Mouse (Mus musculus) limb, embryonic 12.5 days (tissue): ENCODE results near the gene Gdf1. TPM values are rescaled to one million over a fixed set of nuclear protein-coding genes. Genes with fewer than 3 reads are reported as not detected.

Experiments used
- ATAC-seq: fragments of 200-750 bp; cut with Nextera tagmentation; 2 replicates; pipeline ENCODE4 v1.8.0; 2017; ENCODE audit warnings: low read depth, moderate TSS enrichment; ENCODE audit not compliant: insufficient number of reproducible peaks, insufficient read depth, low FRiP score, low TSS enrichment
- H3K27ac ChIP-seq: fragments of 300-500 bp; sonication (generic); 2 replicates; pipeline ENCODE4 v1.5.1; 2016; ENCODE audit warnings: mild to moderate bottlenecking, moderate library complexity
- H3K27me3 ChIP-seq: fragments of 300-500 bp; sonication (generic); 2 replicates; pipeline ENCODE4 v1.6.1; 2016; ENCODE audit warnings: mild to moderate bottlenecking, moderate library complexity
- H3K36me3 ChIP-seq: fragments of 300-500 bp; sonication (generic); 2 replicates; pipeline ENCODE4 v1.6.1; 2016; ENCODE audit warnings: mild to moderate bottlenecking, moderate library complexity
- H3K4me1 ChIP-seq: fragments of 300-500 bp; sonication (generic); replicated peaks from 2 replicates; pipeline ENCODE4 v1.6.1; 2016
- H3K4me2 ChIP-seq: fragments of 300-500 bp; sonication (generic); 2 replicates; pipeline ENCODE4 v1.6.1; 2016; ENCODE audit warnings: mild to moderate bottlenecking, moderate library complexity
- H3K4me3 ChIP-seq: fragments of 300-500 bp; sonication (generic); replicated peaks from 2 replicates; pipeline ENCODE4 v1.5.1; 2016; ENCODE audit warnings: mild to moderate bottlenecking
- H3K9ac ChIP-seq: fragments of 300-500 bp; sonication (generic); replicated peaks from 2 replicates; pipeline ENCODE4 v1.6.1; 2016; ENCODE audit warnings: mild to moderate bottlenecking, moderate library complexity
- H3K9me3 ChIP-seq: fragments of 300-500 bp; sonication (generic); 2 replicates; pipeline ENCODE4 v1.6.1; 2016; ENCODE audit warnings: mild to moderate bottlenecking, moderate library complexity
- WGBS: fragments of 180-500 bp; shearing (Covaris S2); methylation state at CpG from one replicate; pipeline ENCODE4 v1.1.7; 2016; 5-methylcytosine and 5-hydroxymethylcytosine counted together
- polyA plus RNA-seq: library from polyadenylated mRNA; unstranded; fragments of >200 nt; fragmentation: Nextera tagmentation; extraction: Ambion mirVana; gene quantifications from 2 replicates; pipeline ENCODE4 v1.2.1, GENCODE M21; 2016

Gdf1 gene
- polyA plus RNA-seq, 1 experiment from 2014 or later = 3.7 TPM

GRCm38 (mm10) chr8:70302901-70303300, 26.7 kb upstream of the Gdf1 start:
- Histone ChIP-seq H3K4me1 (peaks cover 20% of the 10 kb centered on the region), H3K27ac (peak overlapping the region; percentile 75), H3K4me2 (peak overlapping the region; percentile 95), H3K27me3 (no peaks in the 10 kb centered on the region), H3K36me3 (peaks cover 59% of the 10 kb centered on the region), H3K9ac (peak overlapping the region; percentile 76), H3K9me3 (no peaks in the 10 kb centered on the region), H3K4me3 (peak overlapping the region; percentile 77)
- ATAC-seq = no peak
- WGBS = 4% methylated on average over 16 of the region's 16 CpGs

DNA sequence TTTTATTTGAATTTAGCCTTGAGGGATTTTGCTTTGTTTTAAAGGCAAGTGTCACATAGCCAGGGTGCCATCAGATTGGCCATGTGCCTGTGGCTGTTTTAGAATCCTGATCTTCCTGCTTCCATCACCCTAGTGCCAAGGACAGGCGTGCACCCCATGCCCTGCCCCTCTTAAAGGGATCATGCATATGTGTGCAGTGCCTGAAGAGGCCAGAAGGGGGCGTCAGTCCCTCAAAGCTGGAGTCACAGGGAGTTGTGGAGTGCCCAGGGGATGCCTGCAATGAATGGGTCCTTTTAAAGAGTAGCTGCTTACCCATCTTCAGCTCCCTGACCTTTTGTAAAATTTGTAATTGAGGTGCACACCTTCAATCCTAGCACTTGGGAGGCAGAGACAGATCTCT, 20.3 kb upstream of the Gdf1 start:
- no peak overlapping the region for H3K4me2 ChIP-seq
- H3K36me3 ChIP-seq = peaks cover 88% of the 10 kb centered on the region
- WGBS = 37% methylated on average over 2 of the region's 2 CpGs

DNA sequence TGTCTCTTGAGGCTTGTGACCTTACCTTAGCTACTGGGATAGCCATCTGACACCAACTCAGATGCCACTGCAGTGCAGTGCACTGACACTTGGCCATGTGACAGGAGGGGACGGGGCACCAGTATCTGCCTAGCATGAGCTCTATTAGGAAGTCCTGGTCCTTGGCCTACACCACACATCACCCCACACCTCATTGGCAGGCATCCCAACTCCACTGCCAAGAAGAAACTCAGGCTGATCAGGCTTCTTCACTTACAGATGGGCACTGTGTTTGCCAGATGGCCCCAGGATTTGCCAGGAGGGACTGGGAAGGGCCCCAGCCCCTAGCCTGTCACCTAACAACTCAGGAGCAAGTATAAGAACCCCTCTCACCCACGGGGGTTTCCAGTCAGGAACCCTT, 16.2 kb upstream of the Gdf1 start:
- H3K27ac ChIP-seq = no peak overlapping the region
- H3K9ac ChIP-seq = no peak overlapping the region
- H3K27me3 ChIP-seq = no peaks in the 10 kb centered on the region
- peaks cover 32% of the 10 kb centered on the region for H3K4me1 ChIP-seq
- WGBS = 91% methylated on average over 2 of the region's 2 CpGs
- H3K36me3 ChIP-seq = peaks cover 54% of the 10 kb centered on the region
- H3K9me3 ChIP-seq = no peaks in the 10 kb centered on the region
- H3K4me2 ChIP-seq = no peak overlapping the region
- H3K4me3 ChIP-seq = no peak overlapping the region
- no peak for ATAC-seq

More for the DNA sequence above, 20.3 kb upstream of the Gdf1 start:
- Histone ChIP-seq H3K27me3 (no peaks in the 10 kb centered on the region), H3K4me1 (no peaks in the 10 kb centered on the region), H3K9ac (no peak overlapping the region), H3K27ac (no peak overlapping the region), H3K9me3 (no peaks in the 10 kb centered on the region), H3K4me3 (no peak overlapping the region)
- no peak for ATAC-seq

GRCm38 (mm10) chr8:70315624-70316510, 13.8 kb upstream of the Gdf1 start, which contains the start of gene Cers1:
Cers1 (plus strand) TSS chr8:70315775.
- peak; percentile 49 for ATAC-seq
- WGBS = 2% methylated on average over 66 of the region's 66 CpGs

GRCm38 (mm10) chr8:70316511-70317504, 12.8 kb upstream of the Gdf1 start:
- Histone ChIP-seq H3K9ac (peak overlapping the region; percentile 72), H3K4me2 (peak overlapping the region; percentile 80), H3K4me3 (peak overlapping the region; percentile 63), H3K36me3 (peaks cover 25% of the 10 kb centered on the region), H3K27me3 (no peaks in the 10 kb centered on the region), H3K9me3 (no peaks in the 10 kb centered on the region), H3K4me1 (peaks cover 32% of the 10 kb centered on the region), H3K27ac (peak overlapping the region; percentile 84)
- ATAC-seq = peak; percentile 72
- 13% methylated on average over 15 of the region's 15 CpGs for WGBS

More at GRCm38 (mm10) chr8:70315624-70316510, 13.8 kb upstream of the Gdf1 start, which contains the start of gene Cers1:
- H3K9me3 ChIP-seq = no peaks in the 10 kb centered on the region
- H3K4me3 ChIP-seq = peak within 1 kb of the TSS; percentile 63
- peak within 1 kb of the TSS; percentile 72 for H3K9ac ChIP-seq
- peak within 1 kb of the TSS; percentile 84 for H3K27ac ChIP-seq
- H3K4me2 ChIP-seq = peak within 1 kb of the TSS; percentile 80
- peaks cover 32% of the 10 kb centered on the region for H3K4me1 ChIP-seq
- H3K36me3 ChIP-seq = peaks cover 34% of the 10 kb centered on the region
- H3K27me3 ChIP-seq = no peaks in the 10 kb centered on the region

GRCm38 (mm10) chr8:70317872-70318271, 11.7 kb upstream of the Gdf1 start:
- WGBS = 82% methylated on average over 5 of the region's 5 CpGs
- peak overlapping the region; percentile 80 for H3K4me2 ChIP-seq
- no peaks in the 10 kb centered on the region for H3K9me3 ChIP-seq
- no peak overlapping the region for H3K4me3 ChIP-seq
- H3K9ac ChIP-seq = no peak overlapping the region
- no peaks in the 10 kb centered on the region for H3K27me3 ChIP-seq
- H3K27ac ChIP-seq = peak overlapping the region; percentile 41; the same call in 1 of the 2 replicates
- no peak for ATAC-seq
- peaks cover 14% of the 10 kb centered on the region for H3K36me3 ChIP-seq
- peaks cover 32% of the 10 kb centered on the region for H3K4me1 ChIP-seq

DNA sequence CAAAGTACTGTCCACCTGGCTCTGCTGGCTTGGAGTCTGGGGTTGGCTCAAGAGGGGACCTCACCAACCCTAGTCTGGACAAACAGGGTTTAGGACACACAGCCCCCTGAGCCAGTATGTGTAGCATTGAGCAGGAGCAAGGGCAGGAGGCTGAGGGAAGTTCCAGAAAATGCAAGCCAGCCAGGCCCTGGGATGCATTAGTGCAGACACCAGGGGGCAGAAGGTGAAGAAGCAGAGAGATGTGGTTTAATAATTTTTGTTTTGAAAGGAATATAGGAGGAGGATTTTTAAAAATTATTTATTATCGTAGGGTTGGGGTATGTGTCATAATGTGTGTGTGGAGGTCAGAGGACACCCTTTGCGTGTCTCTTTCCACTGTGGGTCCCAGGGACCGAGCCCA, 5.9 kb upstream of the Gdf1 start:
- H3K4me1 ChIP-seq = no peaks in the 10 kb centered on the region
- no peak overlapping the region for H3K9ac ChIP-seq
- ATAC-seq = no peak
- H3K27ac ChIP-seq = no peak overlapping the region
- no peaks in the 10 kb centered on the region for H3K9me3 ChIP-seq
- H3K27me3 ChIP-seq = no peaks in the 10 kb centered on the region
- no peak overlapping the region for H3K4me2 ChIP-seq
- WGBS = 88% methylated on average over 3 of the region's 3 CpGs
- H3K4me3 ChIP-seq = no peak overlapping the region
- H3K36me3 ChIP-seq = peaks cover 30% of the 10 kb centered on the region

GRCm38 (mm10) chr8:70327512-70327911, 2.1 kb upstream of the Gdf1 start:
- H3K4me1 ChIP-seq = peaks cover 31% of the 10 kb centered on the region
- no peak for ATAC-seq
- WGBS = 97% methylated on average over 6 of the region's 6 CpGs
- no peaks in the 10 kb centered on the region for H3K9me3 ChIP-seq
- H3K27me3 ChIP-seq = peaks cover 24% of the 10 kb centered on the region
- H3K27ac ChIP-seq = no peak overlapping the region
- no peak overlapping the region for H3K9ac ChIP-seq
- H3K4me2 ChIP-seq = no peak overlapping the region
- no peak overlapping the region for H3K4me3 ChIP-seq
- H3K36me3 ChIP-seq = peaks cover 50% of the 10 kb centered on the region

DNA sequence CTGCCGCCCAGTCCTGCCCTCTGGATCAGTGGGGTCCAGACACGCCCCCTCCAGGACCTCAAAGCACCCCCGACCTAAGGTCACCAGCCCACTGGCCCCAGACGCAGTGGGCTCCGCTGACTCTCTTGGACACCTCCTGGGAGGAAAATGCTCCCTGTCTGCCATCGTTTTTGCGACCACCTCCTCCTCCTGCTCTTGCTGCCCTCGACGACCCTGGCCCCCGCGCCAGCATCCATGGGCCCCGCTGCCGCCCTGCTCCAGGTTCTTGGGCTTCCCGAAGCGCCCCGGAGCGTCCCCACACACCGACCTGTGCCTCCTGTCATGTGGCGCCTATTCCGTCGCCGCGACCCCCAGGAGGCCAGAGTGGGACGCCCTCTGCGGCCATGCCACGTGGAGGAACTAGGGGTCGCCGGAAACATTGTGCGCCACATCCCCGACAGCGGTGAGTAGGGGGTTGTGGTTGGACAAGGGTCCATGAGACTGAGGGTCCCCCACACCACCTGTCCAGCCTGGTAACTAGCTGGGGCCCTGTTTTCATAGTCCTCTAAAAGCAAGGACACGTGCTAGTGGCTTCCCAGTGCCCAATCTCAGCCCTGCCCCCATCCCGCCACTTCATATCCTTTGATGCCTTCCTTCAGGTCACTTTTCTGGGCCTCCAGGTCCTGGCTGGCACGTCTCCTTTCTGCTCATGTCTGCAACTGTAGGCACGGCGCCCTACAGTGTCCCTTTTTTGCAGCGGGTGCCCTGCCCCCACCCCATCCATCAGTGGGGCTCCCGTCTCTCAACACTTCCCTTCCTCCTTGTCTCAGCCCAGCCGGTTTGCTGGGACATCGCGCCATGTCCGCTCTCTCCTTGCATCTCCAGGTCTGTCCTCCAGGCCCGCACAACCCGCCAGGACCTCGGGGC, 471 bp downstream of the Gdf1 start:
- peak; percentile 30 for ATAC-seq

GRCm38 (mm10) chr8:70330741-70331364, 1.2 kb downstream of the Gdf1 start:
- H3K4me2 ChIP-seq = peak overlapping the region; percentile 52
- ATAC-seq = peak; percentile 67
- peaks cover 64% of the 10 kb centered on the region for H3K36me3 ChIP-seq
- no peaks in the 10 kb centered on the region for H3K9me3 ChIP-seq
- WGBS = 31% methylated on average over 53 of the region's 53 CpGs
- peak overlapping the region; percentile 23 for H3K4me3 ChIP-seq
- 0 out of 2 replicates have a peak overlapping the region, but pooled peaks have one; percentile 41 for H3K27ac ChIP-seq
- H3K4me1 ChIP-seq = peaks cover 34% of the 10 kb centered on the region
- peaks cover 24% of the 10 kb centered on the region for H3K27me3 ChIP-seq
- H3K9ac ChIP-seq = peak overlapping the region; percentile 50; the same call in 1 of the 2 replicates

More for the DNA sequence above, 471 bp downstream of the Gdf1 start:
- Histone ChIP-seq H3K27me3 (peaks cover 24% of the 10 kb centered on the region), H3K27ac (0 out of 2 replicates have a peak overlapping the region, but pooled peaks have one; percentile 41), H3K4me3 (peak overlapping the region; percentile 23), H3K36me3 (peaks cover 56% of the 10 kb centered on the region), H3K9me3 (no peaks in the 10 kb centered on the region), H3K4me1 (peaks cover 34% of the 10 kb centered on the region), H3K4me2 (peak overlapping the region; percentile 52), H3K9ac (peak overlapping the region; percentile 50; the same call in 1 of the 2 replicates)
- 5% methylated on average over 45 of the region's 45 CpGs for WGBS
